Mouse (Mus musculus) CH12.LX (cell line): ENCODE results near the gene Psma2. TPM values are rescaled to one million over a fixed set of nuclear protein-coding genes. Genes with fewer than 3 reads are reported as not detected.
A peak's percentile ranks its signal among the peaks of the same experiment; 100 is the strongest.

Experiments
- DNase-seq: peaks from one replicate; pipeline ENCODE4 v3.0.0-alpha.2; 2013; ENCODE audit errors: extremely low read depth
- H3K27ac ChIP-seq: 2 replicates; pipeline ENCODE4 v1.5.1; 2012; ENCODE audit warnings: low read depth, mild to moderate bottlenecking, control low read depth, moderate library complexity; ENCODE audit not compliant: insufficient read depth
- H3K27me3 ChIP-seq: replicated peaks from 2 replicates; pipeline ENCODE3; 2012; ENCODE audit warnings: inconsistent platforms
- H3K36me3 ChIP-seq, 2 experiments: replicated peaks in 1 of 2; 2 replicates each; pipeline versions ENCODE3 to v1.6.1; 2012; ENCODE audit warnings: inconsistent platforms in 1 of 2, low read length in 1 of 2, mild to moderate bottlenecking in 1 of 2, mixed read lengths in 1 of 2, moderate library complexity in 1 of 2; ENCODE audit not compliant: control insufficient read depth in 1 of 2, insufficient read depth in 1 of 2
- H3K4me1 ChIP-seq, 2 experiments: 2 replicates each; pipeline ENCODE4 v1.6.1; 2012; ENCODE audit warnings: inconsistent platforms in 1 of 2, moderate library complexity in 1 of 2; ENCODE audit not compliant: insufficient read depth in 2 of 2, control insufficient read depth in 1 of 2
- H3K4me2 ChIP-seq: 2 replicates; pipeline ENCODE4 v1.6.1; 2012; ENCODE audit warnings: low read depth, mild to moderate bottlenecking, control low read depth; ENCODE audit not compliant: poor library complexity, insufficient read depth, severe bottlenecking
- H3K4me3 ChIP-seq, 3 experiments: fragments of 150-350 bp in 1 of 3; sonication (generic) in 1 of 3; replicated peaks in 1 of 3; 2 replicates each; pipeline versions ENCODE3 to v1.5.1; 2011 to 2012; ENCODE audit warnings: low read depth in 2 of 3, low read length in 2 of 3, mild to moderate bottlenecking in 2 of 3, moderate library complexity in 2 of 3, control low read depth in 1 of 3, improper control_type of control experiment in 1 of 3, inconsistent platforms in 1 of 3, mixed read lengths in 1 of 3; ENCODE audit not compliant: poor library complexity in 1 of 3
- H3K79me2 ChIP-seq: replicated peaks from 2 replicates; pipeline ENCODE4 v1.6.1; 2012; ENCODE audit warnings: mild to moderate bottlenecking, moderate library complexity; ENCODE audit not compliant: control insufficient read depth, poor library complexity, insufficient read depth, severe bottlenecking; ENCODE audit errors: extremely low read depth
- H3K9ac ChIP-seq: 2 replicates; pipeline ENCODE4 v1.6.1; 2012; ENCODE audit warnings: low read depth, mild to moderate bottlenecking, control low read depth, moderate library complexity; ENCODE audit not compliant: insufficient read depth
- H3K9me3 ChIP-seq: replicated peaks from 2 replicates; pipeline ENCODE3; 2012; ENCODE audit warnings: low read length, inconsistent platforms, mixed read lengths
- CHD1 ChIP-seq: IDR thresholded peaks from 2 replicates; pipeline ENCODE4 v1.6.1; 2012; ENCODE audit warnings: low read depth, low read length, improper control_type of control experiment, inconsistent platforms
- CTCF ChIP-seq, 2 experiments: IDR thresholded peaks in 1 of 2; conservative IDR thresholded peaks in 1 of 2; 2 replicates each; pipeline ENCODE4 v1.5.1; 2011 to 2012; ENCODE audit warnings: low read depth in 2 of 2, low read length in 2 of 2, improper control_type of control experiment in 1 of 2, inconsistent platforms in 1 of 2, mild to moderate bottlenecking in 1 of 2, moderate library complexity in 1 of 2
- IRF4 ChIP-seq: IDR thresholded peaks from 2 replicates; pipeline ENCODE4 v1.6.1; 2014; ENCODE audit warnings: low read depth, mild to moderate bottlenecking, inconsistent platforms, low read length, improper control_type of control experiment
- KAT2A ChIP-seq: IDR thresholded peaks from 2 replicates; pipeline ENCODE4 v1.6.1; 2012; ENCODE audit warnings: low read length, improper control_type of control experiment, inconsistent platforms; ENCODE audit not compliant: insufficient replicate concordance
- MAFK ChIP-seq: IDR thresholded peaks from 2 replicates; pipeline ENCODE4 v1.6.1; 2011; ENCODE audit warnings: low read length, improper control_type of control experiment; ENCODE audit not compliant: insufficient replicate concordance
- MYC ChIP-seq: IDR thresholded peaks from 2 replicates; pipeline ENCODE4 v1.6.1; 2011; ENCODE audit warnings: low read depth, mild to moderate bottlenecking, improper control_type of control experiment, low read length
- POLR2A ChIP-seq: IDR thresholded peaks from 2 replicates; pipeline ENCODE4 v1.6.1; 2011; ENCODE audit warnings: low read depth, mild to moderate bottlenecking, improper control_type of control experiment, low read length
- RAD21 ChIP-seq: IDR thresholded peaks from 2 replicates; pipeline ENCODE4 v1.6.1; 2011; ENCODE audit warnings: low read depth, mild to moderate bottlenecking, low read length, improper control_type of control experiment, moderate library complexity
- RCOR1 ChIP-seq: conservative IDR thresholded peaks from 2 replicates; pipeline ENCODE4 v1.6.1; 2012; ENCODE audit warnings: low read depth, mild to moderate bottlenecking, inconsistent platforms, low read length, improper control_type of control experiment
- SMC3 ChIP-seq: IDR thresholded peaks from 2 replicates; pipeline ENCODE4 v1.6.1; 2011; ENCODE audit warnings: low read depth, low read length, improper control_type of control experiment
- TCF12 ChIP-seq: IDR thresholded peaks from 2 replicates; pipeline ENCODE4 v1.6.1; 2014; ENCODE audit warnings: low read depth, mild to moderate bottlenecking, inconsistent platforms, low read length, improper control_type of control experiment
- dilution Hi-C: fragments of 300-500 bp; cut with MboI; formaldehyde crosslinking; loops from 2 replicates; pipeline ENCODE4 v1.14.3; 2020; ENCODE audit warnings: low sequenced_read_pairs; ENCODE audit not compliant: extremely low pct_unique_long_range_greater_than_20kb, extremely low pct_ligation_motif_present
- in situ Hi-C: fragments of 300-500 bp; cut with MboI; formaldehyde crosslinking; loops from 3 replicates; pipeline ENCODE4 v1.14.3; 2019; ENCODE audit warnings: low sequenced_read_pairs, low pct_ligation_motif_present, low pct_unique_long_range_greater_than_20kb, mixed read lengths
- polyA plus RNA-seq: library from polyadenylated mRNA; unstranded; fragments of >175 nt; gene quantifications from 2 replicates; pipeline ENCODE4 v1.2.1, GENCODE M21; 2012; ENCODE audit warnings: low read depth; ENCODE audit not compliant: insufficient read length
- total RNA-seq, 2 experiments: library from RNA; depleted of rRNA; stranded (reverse); fragments of 300-350 nt in 1 of 2; fragments of >200 nt in 1 of 2; gene quantifications; 2 replicates each; pipeline ENCODE4 v1.2.3; 2012 to 2014

The Psma2 gene
- total and polyA plus RNA-seq, 3 experiments, result 134 to 290 (median 184) TPM

DNA sequence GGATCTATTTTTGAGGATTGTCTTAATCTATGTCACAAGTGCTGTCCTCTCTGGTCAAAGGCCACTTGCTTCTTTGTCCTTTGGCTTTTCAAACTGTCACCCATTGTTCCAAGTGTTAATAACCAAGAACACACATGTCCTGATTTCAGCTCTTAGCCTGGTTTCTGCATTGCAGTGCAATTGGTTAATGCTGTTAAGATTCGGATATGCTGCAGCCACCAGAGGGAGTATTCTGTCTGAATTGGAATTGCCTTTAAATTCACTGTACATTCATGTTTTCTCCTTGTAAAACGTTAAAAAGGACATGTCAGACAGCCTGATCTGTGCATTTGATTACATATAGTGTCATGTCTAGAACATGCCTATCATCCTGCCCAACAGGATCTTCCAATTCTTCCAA, 57.3 kb downstream of the Psma2 start:
- Histone ChIP-seq H3K79me2 (no peaks in the 10 kb centered on the region), H3K27ac (no peak overlapping the region), H3K9ac (no peak overlapping the region), H3K4me3 (no peak overlapping the region), H3K36me3 (no peaks in the 10 kb centered on the region), H3K9me3 (no peaks in the 10 kb centered on the region), H3K4me1 (no peaks in the 10 kb centered on the region), H3K4me2 (no peak overlapping the region), H3K27me3 (no peaks in the 10 kb centered on the region)
- TF ChIP-seq RAD21, result peak; percentile 55
- TF ChIP-seq TCF12, result no peak
- TF ChIP-seq CTCF (conservative IDR thresholded peaks at IDR 0.05 in 1 of 2, IDR thresholded peaks at IDR 0.05 in 1 of 2; ENCODE audit: low read depth in 2 of 2, low read length in 2 of 2), result peak; percentile 24 to 65; a peak in 3 of 4 replicates
- TF ChIP-seq SMC3, result peak; percentile 64
- dilution Hi-C loops (no loop called here), in situ Hi-C loops (loop anchor here (25.0 kb wide), 1 partner anchor 1092 kb away; no protein-coding TSS in a partner anchor)
- DNase-seq, result peak; percentile 17

DNA sequence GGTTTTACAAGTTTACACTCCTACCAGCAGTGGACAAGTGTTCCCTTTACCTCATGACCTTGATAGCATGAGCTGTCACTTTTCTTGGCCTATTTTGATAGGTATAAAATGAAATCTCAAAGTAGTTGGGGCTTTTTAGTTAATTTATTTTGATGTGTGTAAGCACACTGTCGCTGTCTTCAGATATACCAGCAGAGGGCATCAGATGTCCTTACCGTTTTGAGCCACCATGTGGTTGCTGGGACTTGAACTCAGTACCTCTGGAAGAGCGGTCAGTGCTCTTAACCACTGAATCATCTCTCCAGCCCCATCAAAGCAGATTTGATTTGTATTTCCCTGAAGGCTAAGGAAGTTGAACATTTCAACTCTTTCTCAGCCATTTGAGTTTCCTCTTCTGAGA, 75.9 kb downstream of the Psma2 start:
- Histone ChIP-seq H3K27me3 (no peaks in the 10 kb centered on the region), H3K79me2 (no peaks in the 10 kb centered on the region), H3K36me3 (no peaks in the 10 kb centered on the region), H3K9me3 (no peaks in the 10 kb centered on the region), H3K4me3 (no peak overlapping the region), H3K27ac (no peak overlapping the region), H3K4me1 (peaks cover 0 to 14% of the 10 kb centered on the region in 2 experiments; a peak in 2 of 4 replicates), H3K9ac (no peak overlapping the region), H3K4me2 (no peak overlapping the region)
- dilution Hi-C loops (no loop called here), in situ Hi-C loops (no loop called here)
- TF ChIP-seq MAFK (no peak), KAT2A (no peak), CTCF (conservative IDR thresholded peaks at IDR 0.05 in 1 of 2, IDR thresholded peaks at IDR 0.05 in 1 of 2; ENCODE audit: low read depth in 2 of 2, low read length in 2 of 2) (peak; percentile 23 to 50; a peak in 2 of 4 replicates), RCOR1 (no peak), SMC3 (peak; percentile 43), MYC (0 out of 2 replicates have a peak, but pooled peaks have one; percentile 32), RAD21 (peak; percentile 38), POLR2A (no peak)
- peak; percentile 4 for DNase-seq

DNA sequence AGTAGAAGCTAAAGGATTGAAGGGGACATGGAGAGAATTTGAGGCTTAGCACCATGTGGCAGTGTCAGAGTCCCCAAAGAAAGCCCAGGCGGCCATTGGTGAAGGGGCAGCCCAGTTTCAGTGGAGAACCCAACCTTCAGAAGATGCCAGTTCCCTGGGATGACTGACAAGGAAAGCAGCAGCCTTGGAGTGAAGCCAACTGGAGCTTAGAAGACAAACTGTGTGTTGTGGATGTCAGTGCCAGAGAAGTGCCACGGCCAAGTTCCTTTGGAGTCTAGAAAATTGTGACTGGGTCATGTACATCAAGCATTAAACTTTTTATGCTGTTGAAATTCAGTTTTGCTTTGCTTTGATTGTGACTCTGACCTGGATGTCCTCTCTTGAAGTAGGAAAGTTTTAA, 103.8 kb downstream of the Psma2 start:
- no peaks in the 10 kb centered on the region for H3K36me3 ChIP-seq
- H3K79me2 ChIP-seq, result no peaks in the 10 kb centered on the region
- no peak for DNase-seq
- H3K4me2 ChIP-seq, result no peak overlapping the region
- no peak overlapping the region for H3K4me3 ChIP-seq
- peaks cover 0 to 10% of the 10 kb centered on the region in 2 experiments; a peak in 2 of 4 replicates for H3K4me1 ChIP-seq
- no peak overlapping the region for H3K9ac ChIP-seq
- H3K27ac ChIP-seq, result no peak overlapping the region
- no peaks in the 10 kb centered on the region for H3K27me3 ChIP-seq
- in situ Hi-C loops, result no loop called here
- dilution Hi-C loops, result no loop called here
- no peaks in the 10 kb centered on the region for H3K9me3 ChIP-seq
- TF ChIP-seq CHD1 (no peak), IRF4 (no peak)
- TF ChIP-seq, all 38 proteins: peak for 0
